Mouse (Mus musculus) bone marrow, adult 2 months (tissue): ENCODE results near the gene Inpp4b. TPM values are rescaled to one million over a fixed set of nuclear protein-coding genes. Genes with fewer than 3 reads are reported as not detected.

ENCODE experiments used
- H3K27ac ChIP-seq: fragments of 200-500 bp; 2 replicates; pipeline ENCODE4 v1.5.1; 2012; ENCODE audit warnings: low read depth, mild to moderate bottlenecking, control low read depth, inconsistent platforms, low read length; ENCODE audit not compliant: control insufficient read depth, poor library complexity, insufficient read depth
- H3K4me1 ChIP-seq: fragments of 200-500 bp; 2 replicates; pipeline ENCODE4 v1.6.1; 2011; ENCODE audit warnings: low read length; ENCODE audit not compliant: control insufficient read depth, insufficient read depth
- H3K4me3 ChIP-seq: fragments of 200-500 bp; replicated peaks from 2 replicates; pipeline ENCODE3; 2011; ENCODE audit warnings: mild to moderate bottlenecking, low read depth, low read length, control low read depth; ENCODE audit not compliant: control insufficient read depth
- CTCF ChIP-seq: fragments of 200-500 bp; IDR thresholded peaks from 2 replicates; pipeline ENCODE4 v1.5.1; 2011; ENCODE audit warnings: low read length, control low read depth; ENCODE audit not compliant: control insufficient read depth, insufficient read depth
- POLR2A ChIP-seq: fragments of 200-500 bp; IDR thresholded peaks from 2 replicates; pipeline ENCODE4 v1.6.1; 2011; ENCODE audit warnings: low read depth, mild to moderate bottlenecking, control low read depth, low read length, borderline replicate concordance; ENCODE audit not compliant: control insufficient read depth
- WGBS: fragments of 180-500 bp; shearing (Covaris S2); methylation state at CpG from one replicate; pipeline ENCODE4 v1.1.7; 2018; 5-methylcytosine and 5-hydroxymethylcytosine counted together
- polyA plus RNA-seq: library from polyadenylated mRNA; stranded (reverse); fragments of >200 nt; gene quantifications from 2 replicates; pipeline ENCODE4 v1.2.4, GENCODE M21; 2011; ENCODE audit warnings: low replicate concordance; ENCODE audit not compliant: missing spikeins, insufficient read depth, insufficient read length

Gene Inpp4b
- polyA plus RNA-seq, 1 experiment, result 4.8 TPM

DNA sequence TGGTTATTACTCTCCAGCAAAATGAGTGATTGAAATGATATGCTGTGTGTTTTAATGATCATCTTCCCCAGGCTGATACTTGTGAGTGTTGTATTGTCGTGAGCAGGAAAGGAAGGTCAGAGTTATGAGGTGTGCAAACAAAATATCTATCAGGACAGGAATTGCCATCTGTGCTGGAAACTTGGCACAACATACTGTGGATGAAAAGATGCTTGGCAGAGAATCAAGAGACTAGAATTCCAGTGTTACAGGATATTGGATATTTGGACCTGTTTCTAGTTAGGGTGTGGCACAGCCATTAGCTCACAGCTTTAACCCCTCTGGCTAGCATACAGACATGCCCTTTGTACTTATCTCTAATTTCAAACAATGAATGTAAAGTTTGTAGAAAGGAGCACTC lies 507.6 kb downstream of the Inpp4b start:
- Histone ChIP-seq H3K27ac (no peak overlapping the region), H3K4me1 (no peaks in the 10 kb centered on the region), H3K4me3 (no peak overlapping the region)
- 73% methylated on average over 1 of the region's 1 CpGs for WGBS
- no peak for TF ChIP-seq CTCF
- TF ChIP-seq POLR2A, result no peak

GRCm38 (mm10) chr8:81853184-81853583 lies 510.8 kb downstream of the Inpp4b start:
- Histone ChIP-seq H3K4me1 (no peaks in the 10 kb centered on the region), H3K27ac (no peak overlapping the region), H3K4me3 (no peak overlapping the region)
- TF ChIP-seq CTCF (no peak), POLR2A (no peak)
- 63% methylated on average over 4 of the region's 4 CpGs for WGBS

GRCm38 (mm10) chr8:81854543-81854942 lies 512.2 kb downstream of the Inpp4b start:
- WGBS, result 10% methylated on average over 8 of the region's 8 CpGs
- no peak overlapping the region for H3K4me3 ChIP-seq
- TF ChIP-seq CTCF (no peak), POLR2A (no peak)
- no peak overlapping the region for H3K27ac ChIP-seq
- no peaks in the 10 kb centered on the region for H3K4me1 ChIP-seq

DNA sequence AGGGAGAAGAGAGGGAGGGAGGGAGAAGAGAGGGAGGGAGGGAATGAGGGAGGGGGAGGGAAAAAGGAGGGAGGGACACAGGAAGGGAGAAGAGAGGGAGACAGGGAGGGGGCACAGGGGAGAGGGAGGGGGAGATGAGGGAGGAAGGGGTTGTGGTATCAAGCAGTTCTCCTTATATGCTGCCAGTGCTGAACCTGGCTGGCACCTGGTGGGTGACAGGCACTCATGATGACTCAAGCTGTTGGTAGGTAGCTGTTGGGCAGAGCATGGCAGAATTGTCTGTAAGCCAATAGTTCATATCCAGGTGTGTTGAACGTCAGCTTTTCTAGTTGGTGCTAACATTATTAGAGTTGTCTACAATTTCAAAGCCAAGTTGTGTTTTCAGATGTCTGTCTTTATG lies 512.7 kb downstream of the Inpp4b start:
- TF ChIP-seq CTCF (no peak), POLR2A (no peak)
- no peaks in the 10 kb centered on the region for H3K4me1 ChIP-seq
- H3K27ac ChIP-seq, result no peak overlapping the region
- WGBS, result 73% methylated on average over 1 of the region's 1 CpGs
- H3K4me3 ChIP-seq, result no peak overlapping the region

DNA sequence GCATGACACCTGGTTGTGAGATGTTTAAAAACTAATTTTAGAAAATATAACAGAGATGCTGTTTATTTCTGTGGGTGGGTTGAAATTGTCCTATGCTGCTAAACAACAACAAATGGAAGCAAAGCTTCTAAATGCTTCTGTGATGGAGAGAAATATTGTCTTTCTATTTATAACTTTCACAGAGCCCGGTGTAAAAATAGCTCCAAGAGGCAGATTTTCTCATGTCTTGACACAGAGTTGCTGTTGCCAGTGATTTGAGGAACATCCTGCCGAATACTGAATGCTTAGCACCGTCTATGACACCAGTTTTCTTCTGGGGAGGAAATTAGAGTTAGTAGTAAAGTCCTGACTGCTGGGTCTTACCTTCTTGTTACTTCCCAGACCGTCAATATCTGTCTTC lies 513.8 kb downstream of the Inpp4b start:
- no peaks in the 10 kb centered on the region for H3K4me1 ChIP-seq
- H3K4me3 ChIP-seq, result no peak overlapping the region
- H3K27ac ChIP-seq, result no peak overlapping the region
- WGBS, result 66% methylated on average over 4 of the region's 4 CpGs
- TF ChIP-seq CTCF, result no peak
- no peak for TF ChIP-seq POLR2A

DNA sequence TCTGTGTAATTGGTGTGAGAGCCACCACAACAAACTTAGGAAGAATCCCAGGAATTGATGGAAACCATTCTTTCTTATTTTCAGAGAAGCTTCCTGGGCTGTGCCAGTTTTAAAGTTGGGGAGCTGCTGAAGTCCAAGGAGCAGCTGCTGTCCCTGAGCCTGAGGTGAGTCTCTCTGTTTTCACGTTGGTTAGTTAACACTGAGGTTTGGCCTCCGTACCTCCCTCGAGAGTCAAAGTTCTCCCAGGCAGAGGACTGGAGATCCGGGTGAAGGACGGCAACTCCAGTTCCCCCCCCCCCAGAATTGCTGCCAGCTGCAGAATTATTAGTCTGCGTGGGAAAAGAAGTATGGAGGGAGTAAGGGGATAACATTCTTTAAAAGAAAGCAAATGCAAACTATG lies 514.3 kb downstream of the Inpp4b start:
- Histone ChIP-seq H3K4me3 (no peak overlapping the region), H3K27ac (no peak overlapping the region), H3K4me1 (no peaks in the 10 kb centered on the region)
- WGBS, result 79% methylated on average over 6 of the region's 6 CpGs
- TF ChIP-seq POLR2A, result no peak
- no peak for TF ChIP-seq CTCF

DNA sequence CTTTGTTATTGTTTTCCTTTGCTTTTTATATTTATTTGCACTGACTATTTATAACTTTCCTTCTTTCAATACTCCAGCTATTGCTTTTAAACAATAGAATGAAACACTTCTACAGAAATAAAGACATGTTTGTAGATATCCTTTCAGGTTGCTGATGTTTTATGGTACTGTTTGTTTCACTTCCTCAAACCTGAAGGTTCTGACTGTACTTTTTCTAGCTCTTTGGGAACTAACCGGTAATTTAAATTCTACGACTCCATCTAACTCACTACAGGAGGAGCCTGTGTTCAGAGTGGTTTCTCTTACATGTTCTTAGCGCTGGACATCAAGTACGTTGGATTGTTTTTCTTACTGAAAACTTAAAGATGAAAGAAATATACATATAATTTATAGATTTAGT lies 516.0 kb downstream of the Inpp4b start:
- TF ChIP-seq CTCF (no peak), POLR2A (no peak)
- WGBS, result 54% methylated on average over 4 of the region's 4 CpGs
- H3K4me3 ChIP-seq, result no peak overlapping the region

DNA sequence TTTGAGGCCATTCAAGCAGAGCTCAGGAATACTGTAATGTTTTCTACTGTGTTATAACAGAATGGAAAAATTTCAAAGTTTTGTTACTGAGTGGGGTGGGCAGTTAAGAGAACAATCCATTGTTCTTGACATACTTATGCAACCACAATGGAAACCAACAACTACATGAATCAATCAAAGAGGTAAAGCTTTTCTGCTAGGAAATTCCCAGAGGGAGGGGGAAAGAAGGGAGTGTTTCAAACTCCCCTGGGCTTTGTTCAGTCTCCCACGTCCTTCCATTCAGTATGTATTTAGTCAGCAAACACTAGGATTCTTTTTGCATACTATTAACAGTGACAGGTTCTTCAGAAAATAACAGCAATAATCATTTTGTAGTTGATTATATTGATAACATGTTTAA lies 517.4 kb downstream of the Inpp4b start:
- Histone ChIP-seq H3K27ac (no peak overlapping the region), H3K4me1 (no peaks in the 10 kb centered on the region), H3K4me3 (no peak overlapping the region)
- no peak for TF ChIP-seq POLR2A
- no peak for TF ChIP-seq CTCF
- 88% methylated on average over 1 of the region's 1 CpGs for WGBS

More for the DNA sequence above, 516.0 kb downstream of the Inpp4b start:
- H3K4me1 ChIP-seq, result no peaks in the 10 kb centered on the region
- H3K27ac ChIP-seq, result no peak overlapping the region

- 90% methylated on average over 8 of the region's 8 CpGs for WGBS
- H3K4me3 ChIP-seq, result no peak overlapping the region
- TF ChIP-seq POLR2A, result no peak
- TF ChIP-seq CTCF, result no peak
Measured at GRCm38 (mm10) chr8:81861311-81861710, 519.0 kb downstream of the Inpp4b start.

GRCm38 (mm10) chr8:81862738-81863137 lies 520.4 kb downstream of the Inpp4b start:
- Histone ChIP-seq H3K4me3 (no peak overlapping the region), H3K4me1 (no peaks in the 10 kb centered on the region), H3K27ac (no peak overlapping the region)
- no peak for TF ChIP-seq POLR2A
- TF ChIP-seq CTCF, result no peak

More at GRCm38 (mm10) chr8:81861311-81861710, 519.0 kb downstream of the Inpp4b start:
- Histone ChIP-seq H3K27ac (no peak overlapping the region), H3K4me1 (no peaks in the 10 kb centered on the region)
